Mouse (Mus musculus) CH12.LX (cell line): ENCODE results near the gene Mad1l1. TPM values are rescaled to one million over a fixed set of nuclear protein-coding genes. Genes with fewer than 3 reads are reported as not detected.

ENCODE experiments used
- DNase-seq: peaks from one replicate; pipeline ENCODE4 v3.0.0-alpha.2; 2013; ENCODE audit errors: extremely low read depth
- H3K27ac ChIP-seq: 2 replicates; pipeline ENCODE4 v1.5.1; 2012; ENCODE audit warnings: low read depth, mild to moderate bottlenecking, control low read depth, moderate library complexity; ENCODE audit not compliant: insufficient read depth
- H3K27me3 ChIP-seq: replicated peaks from 2 replicates; pipeline ENCODE3; 2012; ENCODE audit warnings: inconsistent platforms
- H3K36me3 ChIP-seq, 2 experiments: replicated peaks in 1 of 2; 2 replicates each; pipeline versions ENCODE3 to v1.6.1; 2012; ENCODE audit warnings: inconsistent platforms in 1 of 2, low read length in 1 of 2, mild to moderate bottlenecking in 1 of 2, mixed read lengths in 1 of 2, moderate library complexity in 1 of 2; ENCODE audit not compliant: control insufficient read depth in 1 of 2, insufficient read depth in 1 of 2
- H3K4me1 ChIP-seq, 2 experiments: 2 replicates each; pipeline ENCODE4 v1.6.1; 2012; ENCODE audit warnings: inconsistent platforms in 1 of 2, moderate library complexity in 1 of 2; ENCODE audit not compliant: insufficient read depth in 2 of 2, control insufficient read depth in 1 of 2
- H3K4me2 ChIP-seq: 2 replicates; pipeline ENCODE4 v1.6.1; 2012; ENCODE audit warnings: low read depth, mild to moderate bottlenecking, control low read depth; ENCODE audit not compliant: poor library complexity, insufficient read depth, severe bottlenecking
- H3K4me3 ChIP-seq, 3 experiments: fragments of 150-350 bp in 1 of 3; sonication (generic) in 1 of 3; replicated peaks in 1 of 3; 2 replicates each; pipeline versions ENCODE3 to v1.5.1; 2011 to 2012; ENCODE audit warnings: low read depth in 2 of 3, low read length in 2 of 3, mild to moderate bottlenecking in 2 of 3, moderate library complexity in 2 of 3, control low read depth in 1 of 3, improper control_type of control experiment in 1 of 3, inconsistent platforms in 1 of 3, mixed read lengths in 1 of 3; ENCODE audit not compliant: poor library complexity in 1 of 3
- H3K79me2 ChIP-seq: replicated peaks from 2 replicates; pipeline ENCODE4 v1.6.1; 2012; ENCODE audit warnings: mild to moderate bottlenecking, moderate library complexity; ENCODE audit not compliant: control insufficient read depth, poor library complexity, insufficient read depth, severe bottlenecking; ENCODE audit errors: extremely low read depth
- H3K9ac ChIP-seq: 2 replicates; pipeline ENCODE4 v1.6.1; 2012; ENCODE audit warnings: low read depth, mild to moderate bottlenecking, control low read depth, moderate library complexity; ENCODE audit not compliant: insufficient read depth
- H3K9me3 ChIP-seq: replicated peaks from 2 replicates; pipeline ENCODE3; 2012; ENCODE audit warnings: low read length, inconsistent platforms, mixed read lengths
- BHLHE40 ChIP-seq: IDR thresholded peaks from 2 replicates; pipeline ENCODE4 v1.6.1; 2011; ENCODE audit warnings: mild to moderate bottlenecking, low read depth, low read length, improper control_type of control experiment
- CHD2 ChIP-seq: IDR thresholded peaks from 2 replicates; pipeline ENCODE4 v1.6.1; 2011; ENCODE audit warnings: low read length, improper control_type of control experiment
- CTCF ChIP-seq, 2 experiments: IDR thresholded peaks in 1 of 2; conservative IDR thresholded peaks in 1 of 2; 2 replicates each; pipeline ENCODE4 v1.5.1; 2011 to 2012; ENCODE audit warnings: low read depth in 2 of 2, low read length in 2 of 2, improper control_type of control experiment in 1 of 2, inconsistent platforms in 1 of 2, mild to moderate bottlenecking in 1 of 2, moderate library complexity in 1 of 2
- JUND ChIP-seq: conservative IDR thresholded peaks from 2 replicates; pipeline ENCODE4 v1.6.1; 2011; ENCODE audit warnings: low read depth, low read length, improper control_type of control experiment
- MAFK ChIP-seq: IDR thresholded peaks from 2 replicates; pipeline ENCODE4 v1.6.1; 2011; ENCODE audit warnings: low read length, improper control_type of control experiment; ENCODE audit not compliant: insufficient replicate concordance
- MAX ChIP-seq: IDR thresholded peaks from 2 replicates; pipeline ENCODE4 v1.6.1; 2011; ENCODE audit warnings: low read length, improper control_type of control experiment
- MEF2A ChIP-seq: IDR thresholded peaks from 2 replicates; pipeline ENCODE4 v1.6.1; 2014; ENCODE audit warnings: low read depth, mild to moderate bottlenecking, inconsistent platforms, low read length, improper control_type of control experiment, borderline replicate concordance
- MXI1 ChIP-seq: IDR thresholded peaks from 2 replicates; pipeline ENCODE4 v1.6.1; 2011; ENCODE audit warnings: mild to moderate bottlenecking, low read depth, low read length, improper control_type of control experiment
- MYC ChIP-seq: IDR thresholded peaks from 2 replicates; pipeline ENCODE4 v1.6.1; 2011; ENCODE audit warnings: low read depth, mild to moderate bottlenecking, improper control_type of control experiment, low read length
- PAX5 ChIP-seq: IDR thresholded peaks from 2 replicates; pipeline ENCODE4 v1.6.1; 2012; ENCODE audit warnings: low read length, inconsistent platforms, mixed read lengths
- POLR2A ChIP-seq: IDR thresholded peaks from 2 replicates; pipeline ENCODE4 v1.6.1; 2011; ENCODE audit warnings: low read depth, mild to moderate bottlenecking, improper control_type of control experiment, low read length
- POLR2AphosphoS2 ChIP-seq: IDR thresholded peaks from 2 replicates; pipeline ENCODE4 v1.6.1; 2011; ENCODE audit warnings: low read depth, low read length, improper control_type of control experiment
- RCOR1 ChIP-seq: conservative IDR thresholded peaks from 2 replicates; pipeline ENCODE4 v1.6.1; 2012; ENCODE audit warnings: low read depth, mild to moderate bottlenecking, inconsistent platforms, low read length, improper control_type of control experiment
- SMC3 ChIP-seq: IDR thresholded peaks from 2 replicates; pipeline ENCODE4 v1.6.1; 2011; ENCODE audit warnings: low read depth, low read length, improper control_type of control experiment
- TCF12 ChIP-seq: IDR thresholded peaks from 2 replicates; pipeline ENCODE4 v1.6.1; 2014; ENCODE audit warnings: low read depth, mild to moderate bottlenecking, inconsistent platforms, low read length, improper control_type of control experiment
- USF2 ChIP-seq: conservative IDR thresholded peaks from 2 replicates; pipeline ENCODE4 v1.6.1; 2011; ENCODE audit warnings: low read depth, low read length, improper control_type of control experiment
- ZKSCAN1 ChIP-seq: IDR thresholded peaks from 2 replicates; pipeline ENCODE4 v1.6.1; 2012; ENCODE audit warnings: low read depth, inconsistent platforms, low read length, improper control_type of control experiment, borderline replicate concordance
- ZMIZ1 ChIP-seq: IDR thresholded peaks from 2 replicates; pipeline ENCODE4 v1.6.1; 2012; ENCODE audit warnings: low read depth, mild to moderate bottlenecking, inconsistent platforms, low read length, improper control_type of control experiment
- ZNF384 ChIP-seq: IDR thresholded peaks from 2 replicates; pipeline ENCODE4 v1.6.1; 2012; ENCODE audit warnings: low read depth, low read length, improper control_type of control experiment, inconsistent platforms
- dilution Hi-C: fragments of 300-500 bp; cut with MboI; formaldehyde crosslinking; loops from 2 replicates; pipeline ENCODE4 v1.14.3; 2020; ENCODE audit warnings: low sequenced_read_pairs; ENCODE audit not compliant: extremely low pct_unique_long_range_greater_than_20kb, extremely low pct_ligation_motif_present
- in situ Hi-C: fragments of 300-500 bp; cut with MboI; formaldehyde crosslinking; loops from 3 replicates; pipeline ENCODE4 v1.14.3; 2019; ENCODE audit warnings: low sequenced_read_pairs, low pct_ligation_motif_present, low pct_unique_long_range_greater_than_20kb, mixed read lengths
- polyA plus RNA-seq: library from polyadenylated mRNA; unstranded; fragments of >175 nt; gene quantifications from 2 replicates; pipeline ENCODE4 v1.2.1, GENCODE M21; 2012; ENCODE audit warnings: low read depth; ENCODE audit not compliant: insufficient read length
- total RNA-seq, 2 experiments: library from RNA; depleted of rRNA; stranded (reverse); fragments of 300-350 nt in 1 of 2; fragments of >200 nt in 1 of 2; gene quantifications; 2 replicates each; pipeline ENCODE4 v1.2.3; 2012 to 2014

Mad1l1 gene
- total and polyA plus RNA-seq, 3 experiments, result 24.8 to 45.6 (median 28.9) TPM

DNA sequence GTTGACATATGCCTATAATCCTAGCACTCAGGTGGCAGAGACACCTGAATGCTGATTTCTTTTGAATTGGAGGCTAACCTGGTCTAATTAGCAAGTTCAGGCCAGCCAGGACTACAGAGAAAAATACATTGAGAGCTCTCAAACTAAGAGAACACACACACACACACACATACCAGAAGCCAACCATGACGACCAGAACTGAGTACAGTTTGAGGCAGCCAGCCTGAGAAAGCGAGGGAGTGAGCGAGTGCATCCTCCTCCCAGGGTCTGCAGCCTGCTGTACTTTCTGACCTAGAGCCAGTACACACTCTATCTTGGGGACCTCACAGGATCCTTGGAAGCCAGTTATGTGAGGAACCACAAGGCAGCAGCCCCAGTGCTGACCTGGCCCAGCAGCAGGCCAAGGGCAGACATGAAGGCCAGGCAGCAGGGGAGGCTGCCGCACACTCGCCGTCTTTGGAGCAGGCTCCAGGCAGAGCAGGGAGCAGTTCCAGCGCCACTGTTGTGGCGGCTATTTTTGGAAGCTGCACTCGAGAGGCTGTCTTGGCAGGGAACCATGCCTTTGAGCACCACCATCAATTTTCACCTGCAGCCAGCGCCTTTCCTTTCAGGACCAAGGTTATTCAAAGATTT lies 143.2 kb downstream of the Mad1l1 start:
- dilution Hi-C loops (no loop called here), in situ Hi-C loops (loop anchor here (25.0 kb wide), 1 partner anchor 234 kb away; the partner anchor contains the start of gene Eif3b)
- no peak overlapping the region for H3K9ac ChIP-seq
- H3K79me2 ChIP-seq, result no peaks in the 10 kb centered on the region
- no peak overlapping the region for H3K4me3 ChIP-seq
- no peaks in the 10 kb centered on the region for H3K9me3 ChIP-seq
- peaks cover 2 to 23% of the 10 kb centered on the region in 2 experiments; a peak in 2 of 4 replicates for H3K4me1 ChIP-seq
- no peak for TF ChIP-seq JUND
- no peak for TF ChIP-seq SMC3
- TF ChIP-seq PAX5, result no peak
- TF ChIP-seq TCF12, result no peak
- TF ChIP-seq MAX, result no peak
- no peak for TF ChIP-seq MEF2A
- TF ChIP-seq MXI1, result no peak
- TF ChIP-seq ZNF384, result no peak
- no peak for TF ChIP-seq CTCF (conservative IDR thresholded peaks at IDR 0.05 in 1 of 2, IDR thresholded peaks at IDR 0.05 in 1 of 2; ENCODE audit: low read depth in 2 of 2, low read length in 2 of 2)
- TF ChIP-seq ZKSCAN1, result no peak
- TF ChIP-seq ZMIZ1, result no peak
- TF ChIP-seq MAFK, result no peak
- TF ChIP-seq USF2, result no peak
- no peak for TF ChIP-seq MYC
- TF ChIP-seq POLR2A, result no peak
- TF ChIP-seq POLR2AphosphoS2, result no peak
- no peaks in the 10 kb centered on the region for H3K27me3 ChIP-seq
- DNase-seq, result no peak
- H3K36me3 ChIP-seq, result peaks cover 0 to 60% of the 10 kb centered on the region in 2 experiments
- no peak overlapping the region for H3K4me2 ChIP-seq
- H3K27ac ChIP-seq, result no peak overlapping the region

DNA sequence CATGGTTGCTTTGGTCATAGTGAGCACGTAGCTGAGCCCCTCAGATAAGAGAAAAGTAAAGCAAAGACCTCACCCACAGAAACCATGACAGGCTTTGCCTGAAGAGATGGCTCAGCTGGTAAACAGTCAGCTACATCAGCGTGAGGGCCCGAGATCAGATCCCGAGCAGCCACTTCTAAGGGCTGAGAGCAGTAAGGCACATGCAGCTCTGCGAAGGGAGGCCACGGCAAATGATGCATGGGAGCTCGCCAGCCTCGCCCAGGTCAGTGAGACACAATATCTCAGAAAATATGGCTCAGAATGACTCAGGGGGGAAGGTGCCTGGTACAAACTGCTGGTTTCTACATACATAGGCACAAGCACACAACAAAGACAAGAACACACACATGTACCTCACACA lies 143.8 kb downstream of the Mad1l1 start:
- no peak for DNase-seq
- Histone ChIP-seq H3K4me3 (no peak overlapping the region), H3K79me2 (no peaks in the 10 kb centered on the region), H3K36me3 (peaks cover 0 to 57% of the 10 kb centered on the region in 2 experiments), H3K4me2 (no peak overlapping the region), H3K27me3 (no peaks in the 10 kb centered on the region), H3K4me1 (peaks cover 2 to 23% of the 10 kb centered on the region in 2 experiments; a peak in 2 of 4 replicates), H3K9me3 (no peaks in the 10 kb centered on the region), H3K9ac (no peak overlapping the region), H3K27ac (no peak overlapping the region)
- dilution Hi-C loops (no loop called here), in situ Hi-C loops (loop anchor here (25.0 kb wide), 1 partner anchor 235 kb away; the partner anchor contains the start of gene Eif3b)
- TF ChIP-seq RCOR1 (no peak), ZNF384 (no peak), BHLHE40 (no peak), MAFK (no peak), CHD2 (no peak)
